Mouse (Mus musculus): ENCODE results near the gene Sesn1. TPM values are rescaled to one million over a fixed set of nuclear protein-coding genes. Genes with fewer than 3 reads are reported as not detected.

Sesn1 gene
- polyA plus RNA-seq, 1 experiment from 2014 or later = 49.6 TPM

DNA sequence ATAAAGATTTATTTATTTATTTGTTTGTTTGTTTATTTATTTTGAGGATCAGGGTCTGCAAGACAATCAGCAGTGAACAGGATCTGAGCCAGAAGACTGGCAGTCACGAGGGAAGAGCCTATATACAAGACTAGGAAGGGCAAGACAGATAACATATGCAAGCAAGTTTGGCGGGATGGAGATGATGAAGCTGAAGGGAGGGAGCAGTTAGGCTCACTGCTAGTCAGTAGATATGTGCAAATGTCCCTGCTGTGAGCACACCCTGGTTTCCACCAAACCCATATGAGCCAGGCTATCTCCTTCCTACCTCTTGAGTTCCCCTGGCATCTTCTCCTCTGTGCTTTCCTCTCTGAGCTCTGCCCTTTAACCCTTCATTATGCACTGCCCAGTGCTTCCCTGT, 61.8 kb downstream of the Sesn1 start:
- H3K9me3 ChIP-seq (ENCODE audit: control insufficient read depth, low read length) = no peaks in the 10 kb centered on the region
- peaks cover 3% of the 10 kb centered on the region; the same call in 1 of the 2 replicates for H3K4me1 ChIP-seq (replicated peaks; ENCODE audit: control insufficient read depth, insufficient read depth, low read length)
- no peaks in the 10 kb centered on the region for H3K36me3 ChIP-seq (ENCODE audit: control insufficient read depth, insufficient read depth)
- 67% methylated on average over 2 of the region's 2 CpGs for WGBS
- no peak overlapping the region for H3K9ac ChIP-seq (replicated peaks; ENCODE audit: low read depth, low read length)
- H3K4me3 ChIP-seq (replicated peaks; ENCODE audit: low read length) = no peak overlapping the region
- H3K27ac ChIP-seq (ENCODE audit: low read length) = no peak overlapping the region
- H3K4me2 ChIP-seq (ENCODE audit: low read length) = no peak overlapping the region
- no peak for ATAC-seq
- H3K27me3 ChIP-seq (replicated peaks; ENCODE audit: control insufficient read depth, insufficient read depth, low read length) = no peaks in the 10 kb centered on the region

DNA sequence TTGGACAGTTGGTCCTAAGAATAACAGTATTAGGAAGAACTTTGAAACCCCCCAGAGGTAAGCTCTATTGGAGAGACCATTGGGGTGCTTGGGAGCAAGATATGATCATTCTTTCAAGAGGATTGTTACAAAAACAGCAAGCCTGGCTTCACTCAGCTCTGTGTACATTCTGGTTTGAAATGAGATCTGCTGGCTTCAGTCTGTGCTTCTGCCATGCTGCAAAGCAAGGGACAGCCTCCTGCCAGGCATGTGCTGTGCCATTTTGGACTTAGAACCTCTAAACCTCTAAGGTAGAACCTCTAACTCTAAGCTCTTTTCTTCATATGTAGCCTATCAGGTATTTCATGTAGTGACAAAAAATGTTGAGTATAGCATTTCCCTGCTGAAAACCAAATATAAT, 65.9 kb downstream of the Sesn1 start:
- no peak overlapping the region for H3K9ac ChIP-seq (replicated peaks; ENCODE audit: low read depth, low read length)
- H3K9me3 ChIP-seq (ENCODE audit: control insufficient read depth, low read length) = no peaks in the 10 kb centered on the region
- H3K27me3 ChIP-seq (replicated peaks; ENCODE audit: control insufficient read depth, insufficient read depth, low read length) = no peaks in the 10 kb centered on the region
- H3K27ac ChIP-seq (ENCODE audit: low read length) = no peak overlapping the region
- H3K4me2 ChIP-seq (ENCODE audit: low read length) = no peak overlapping the region
- ATAC-seq = no peak
- H3K4me3 ChIP-seq (replicated peaks; ENCODE audit: low read length) = no peak overlapping the region
- no peaks in the 10 kb centered on the region for H3K36me3 ChIP-seq (ENCODE audit: control insufficient read depth, insufficient read depth)
- peaks cover 5% of the 10 kb centered on the region for H3K4me1 ChIP-seq (replicated peaks; ENCODE audit: control insufficient read depth, insufficient read depth, low read length)

DNA sequence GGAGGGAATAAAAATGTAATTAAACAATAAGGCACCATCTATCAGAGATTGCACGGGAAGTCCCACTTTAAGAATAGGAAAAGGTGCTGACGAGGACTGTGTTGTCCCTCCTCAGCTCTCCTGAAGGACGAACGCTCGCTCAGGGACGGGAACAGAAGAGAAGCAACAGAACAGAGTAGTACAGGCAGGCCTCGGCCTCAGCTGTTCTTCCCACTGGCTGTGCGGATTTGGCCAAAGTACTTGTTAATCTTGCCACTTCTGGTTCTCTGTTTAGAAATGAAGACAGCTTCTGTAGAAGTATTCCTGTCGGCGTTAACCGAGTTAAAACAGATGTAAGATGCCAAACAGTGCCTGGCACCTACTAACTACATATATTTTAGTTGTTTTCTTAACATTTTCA, 68.6 kb downstream of the Sesn1 start:
- Histone ChIP-seq H3K36me3 (ENCODE audit: control insufficient read depth, insufficient read depth) (no peaks in the 10 kb centered on the region), H3K27ac (ENCODE audit: low read length) (no peak overlapping the region), H3K4me3 (replicated peaks; ENCODE audit: low read length) (no peak overlapping the region), H3K4me1 (replicated peaks; ENCODE audit: control insufficient read depth, insufficient read depth, low read length) (peaks cover 8% of the 10 kb centered on the region), H3K4me2 (ENCODE audit: low read length) (no peak overlapping the region), H3K27me3 (replicated peaks; ENCODE audit: control insufficient read depth, insufficient read depth, low read length) (no peaks in the 10 kb centered on the region), H3K9me3 (ENCODE audit: control insufficient read depth, low read length) (no peaks in the 10 kb centered on the region), H3K9ac (replicated peaks; ENCODE audit: low read depth, low read length) (no peak overlapping the region)
- no peak for ATAC-seq
- WGBS = 82% methylated on average over 11 of the region's 11 CpGs

DNA sequence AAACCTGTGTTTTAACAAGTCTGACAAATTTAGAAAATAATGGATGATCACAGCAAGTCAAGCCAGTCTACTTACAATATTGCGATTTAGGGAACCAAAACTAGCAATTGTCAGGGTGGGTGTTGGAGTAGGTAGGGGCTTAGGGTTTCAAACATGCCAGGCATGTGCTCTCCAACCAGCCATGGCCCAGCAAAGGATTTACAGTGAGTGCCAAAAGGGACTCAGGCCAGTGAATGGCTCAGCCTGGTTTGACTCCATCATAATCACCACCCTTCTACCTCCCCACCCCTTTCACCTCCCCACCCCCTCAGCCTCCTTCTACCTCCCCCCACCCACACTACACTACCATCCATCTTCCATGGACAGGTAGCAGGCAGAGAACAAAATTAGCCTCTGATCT, 69.9 kb downstream of the Sesn1 start:
- H3K4me2 ChIP-seq (ENCODE audit: low read length) = no peak overlapping the region
- no peak overlapping the region for H3K27ac ChIP-seq (ENCODE audit: low read length)
- no peak overlapping the region for H3K4me3 ChIP-seq (replicated peaks; ENCODE audit: low read length)
- H3K9me3 ChIP-seq (ENCODE audit: control insufficient read depth, low read length) = no peaks in the 10 kb centered on the region
- ATAC-seq = no peak
- no peaks in the 10 kb centered on the region for H3K27me3 ChIP-seq (replicated peaks; ENCODE audit: control insufficient read depth, insufficient read depth, low read length)
- H3K4me1 ChIP-seq (replicated peaks; ENCODE audit: control insufficient read depth, insufficient read depth, low read length) = peaks cover 8% of the 10 kb centered on the region
- no peaks in the 10 kb centered on the region for H3K36me3 ChIP-seq (ENCODE audit: control insufficient read depth, insufficient read depth)
- WGBS = 75% methylated on average over 1 of the region's 1 CpGs
- no peak overlapping the region for H3K9ac ChIP-seq (replicated peaks; ENCODE audit: low read depth, low read length)

DNA sequence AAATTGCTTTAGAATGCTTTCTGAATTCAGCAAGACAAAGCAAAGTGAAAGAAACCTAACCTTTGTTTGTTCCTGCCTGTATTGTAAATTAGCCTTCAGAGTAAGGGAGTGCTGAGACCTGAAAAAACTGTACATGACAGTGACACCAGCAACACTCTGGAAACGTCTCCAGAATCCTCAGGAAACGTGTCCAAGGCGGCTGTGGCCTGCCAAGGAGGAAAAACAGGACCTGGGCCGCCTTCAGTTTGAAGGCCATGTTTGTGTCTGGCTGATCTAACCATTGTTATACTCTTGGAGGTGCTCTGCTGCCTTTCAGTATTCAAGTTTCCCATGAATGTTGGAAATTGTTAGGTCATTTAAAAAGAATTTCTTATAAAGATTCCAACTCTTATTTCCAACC, 70.5 kb downstream of the Sesn1 start:
- H3K27ac ChIP-seq (ENCODE audit: low read length) = no peak overlapping the region
- no peaks in the 10 kb centered on the region for H3K27me3 ChIP-seq (replicated peaks; ENCODE audit: control insufficient read depth, insufficient read depth, low read length)
- ATAC-seq = no peak
- no peaks in the 10 kb centered on the region for H3K9me3 ChIP-seq (ENCODE audit: control insufficient read depth, low read length)
- H3K4me1 ChIP-seq (replicated peaks; ENCODE audit: control insufficient read depth, insufficient read depth, low read length) = peaks cover 8% of the 10 kb centered on the region
- no peaks in the 10 kb centered on the region for H3K36me3 ChIP-seq (ENCODE audit: control insufficient read depth, insufficient read depth)
- no peak overlapping the region for H3K9ac ChIP-seq (replicated peaks; ENCODE audit: low read depth, low read length)
- H3K4me3 ChIP-seq (replicated peaks; ENCODE audit: low read length) = no peak overlapping the region
- no peak overlapping the region for H3K4me2 ChIP-seq (ENCODE audit: low read length)
- 37% methylated on average over 4 of the region's 4 CpGs for WGBS

DNA sequence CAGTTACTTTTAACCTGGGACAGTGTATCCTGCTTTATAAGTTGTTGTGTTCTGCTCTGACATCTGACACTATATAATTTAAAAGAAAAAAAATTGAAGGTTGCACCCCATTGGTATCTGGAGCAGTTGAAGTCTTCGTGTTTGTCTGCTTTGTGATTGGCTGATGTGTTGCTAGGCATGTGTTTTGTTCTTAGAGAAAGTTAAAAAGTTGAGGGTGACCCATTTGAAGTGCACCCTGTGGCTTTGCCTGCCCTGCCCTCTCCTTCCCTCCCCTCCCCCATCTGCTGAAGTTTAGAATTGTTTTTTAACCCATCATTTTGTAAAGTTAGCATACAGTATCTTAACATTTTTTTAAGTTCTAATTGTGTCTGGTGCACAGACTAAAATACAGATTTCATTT, 71.0 kb downstream of the Sesn1 start:
- no peak for ATAC-seq

DNA sequence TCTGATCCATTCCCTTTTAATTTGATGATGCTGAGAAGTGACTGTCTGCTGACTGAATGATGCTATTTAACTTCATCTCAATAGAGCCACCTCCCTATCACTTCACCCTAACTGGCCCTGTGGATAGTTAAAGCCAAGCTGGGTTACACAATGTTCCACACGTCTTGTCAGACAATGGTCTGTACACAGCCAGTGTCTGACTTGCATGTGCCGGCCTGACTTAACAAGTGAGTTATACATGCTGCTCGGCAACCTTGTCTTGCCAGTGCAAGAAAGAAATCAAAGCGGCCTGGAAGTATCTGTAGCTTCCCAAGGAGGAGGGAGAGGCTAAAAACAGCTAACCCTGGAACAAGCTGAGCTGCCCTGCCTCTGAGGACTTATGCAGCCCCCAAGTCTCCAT, 71.7 kb downstream of the Sesn1 start:
- ATAC-seq = no peak
- H3K4me1 ChIP-seq (replicated peaks; ENCODE audit: control insufficient read depth, insufficient read depth, low read length) = peaks cover 8% of the 10 kb centered on the region
- no peak overlapping the region for H3K4me3 ChIP-seq (replicated peaks; ENCODE audit: low read length)
- 8% methylated on average over 4 of the region's 4 CpGs for WGBS
- H3K27ac ChIP-seq (ENCODE audit: low read length) = no peak overlapping the region
- H3K27me3 ChIP-seq (replicated peaks; ENCODE audit: control insufficient read depth, insufficient read depth, low read length) = no peaks in the 10 kb centered on the region
- H3K4me2 ChIP-seq (ENCODE audit: low read length) = no peak overlapping the region
- no peaks in the 10 kb centered on the region for H3K9me3 ChIP-seq (ENCODE audit: control insufficient read depth, low read length)
- no peaks in the 10 kb centered on the region for H3K36me3 ChIP-seq (ENCODE audit: control insufficient read depth, insufficient read depth)
- H3K9ac ChIP-seq (replicated peaks; ENCODE audit: low read depth, low read length) = no peak overlapping the region

More for the DNA sequence above, 71.0 kb downstream of the Sesn1 start:
- no peak overlapping the region for H3K4me3 ChIP-seq (replicated peaks; ENCODE audit: low read length)
- H3K9ac ChIP-seq (replicated peaks; ENCODE audit: low read depth, low read length) = no peak overlapping the region
- no peaks in the 10 kb centered on the region for H3K27me3 ChIP-seq (replicated peaks; ENCODE audit: control insufficient read depth, insufficient read depth, low read length)
- no peaks in the 10 kb centered on the region for H3K9me3 ChIP-seq (ENCODE audit: control insufficient read depth, low read length)
- H3K4me2 ChIP-seq (ENCODE audit: low read length) = no peak overlapping the region
- H3K27ac ChIP-seq (ENCODE audit: low read length) = no peak overlapping the region
- peaks cover 8% of the 10 kb centered on the region for H3K4me1 ChIP-seq (replicated peaks; ENCODE audit: control insufficient read depth, insufficient read depth, low read length)
- H3K36me3 ChIP-seq (ENCODE audit: control insufficient read depth, insufficient read depth) = no peaks in the 10 kb centered on the region
- 14% methylated on average over 1 of the region's 1 CpGs for WGBS

DNA sequence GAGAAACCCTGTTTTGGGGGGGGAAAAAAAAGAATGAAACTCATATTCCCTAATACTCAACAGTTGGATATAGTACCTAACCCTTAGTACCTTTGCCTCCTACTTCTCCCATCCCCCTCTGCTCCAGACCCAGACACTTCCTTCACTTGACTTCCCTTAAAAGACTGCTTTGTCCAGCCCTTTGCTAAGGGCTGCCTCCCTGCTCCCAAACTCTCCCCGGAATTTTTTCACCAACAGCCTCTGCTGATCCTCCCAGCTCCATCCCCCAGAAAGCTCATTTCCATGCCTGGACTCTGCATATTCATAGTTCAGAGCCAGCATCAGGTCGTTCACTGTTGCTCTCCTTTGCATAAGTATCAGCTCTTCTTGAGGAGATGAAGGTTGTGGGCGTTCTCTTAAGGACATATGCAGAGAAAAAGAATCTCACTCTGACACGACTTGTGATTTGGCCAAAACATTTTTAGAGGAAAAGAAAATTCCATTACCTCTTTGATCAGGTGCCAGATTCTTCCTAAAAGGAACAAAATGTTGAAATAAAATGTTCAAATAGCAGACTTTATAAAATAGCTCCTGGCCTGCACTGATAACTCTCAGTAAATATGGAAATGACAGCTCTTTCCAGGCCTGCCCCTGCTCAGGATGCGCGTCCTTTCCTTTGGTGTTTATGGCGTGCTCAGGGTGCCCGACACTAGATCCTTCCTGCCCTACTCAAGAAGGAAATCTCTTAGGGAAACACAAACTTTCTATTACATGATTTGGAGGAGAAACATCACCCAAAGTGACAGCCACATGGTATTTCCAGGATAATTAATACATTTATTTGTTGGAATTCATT, 74.2 kb downstream of the Sesn1 start:
- 61% methylated on average over 8 of the region's 8 CpGs for WGBS
- no peak for ATAC-seq
- Histone ChIP-seq H3K9me3 (ENCODE audit: control insufficient read depth, low read length) (no peaks in the 10 kb centered on the region), H3K4me3 (replicated peaks; ENCODE audit: low read length) (no peak overlapping the region), H3K9ac (replicated peaks; ENCODE audit: low read depth, low read length) (no peak overlapping the region), H3K27me3 (replicated peaks; ENCODE audit: control insufficient read depth, insufficient read depth, low read length) (no peaks in the 10 kb centered on the region), H3K36me3 (ENCODE audit: control insufficient read depth, insufficient read depth) (no peaks in the 10 kb centered on the region), H3K4me2 (ENCODE audit: low read length) (no peak overlapping the region), H3K27ac (ENCODE audit: low read length) (no peak overlapping the region), H3K4me1 (replicated peaks; ENCODE audit: control insufficient read depth, insufficient read depth, low read length) (peaks cover 12% of the 10 kb centered on the region)

DNA sequence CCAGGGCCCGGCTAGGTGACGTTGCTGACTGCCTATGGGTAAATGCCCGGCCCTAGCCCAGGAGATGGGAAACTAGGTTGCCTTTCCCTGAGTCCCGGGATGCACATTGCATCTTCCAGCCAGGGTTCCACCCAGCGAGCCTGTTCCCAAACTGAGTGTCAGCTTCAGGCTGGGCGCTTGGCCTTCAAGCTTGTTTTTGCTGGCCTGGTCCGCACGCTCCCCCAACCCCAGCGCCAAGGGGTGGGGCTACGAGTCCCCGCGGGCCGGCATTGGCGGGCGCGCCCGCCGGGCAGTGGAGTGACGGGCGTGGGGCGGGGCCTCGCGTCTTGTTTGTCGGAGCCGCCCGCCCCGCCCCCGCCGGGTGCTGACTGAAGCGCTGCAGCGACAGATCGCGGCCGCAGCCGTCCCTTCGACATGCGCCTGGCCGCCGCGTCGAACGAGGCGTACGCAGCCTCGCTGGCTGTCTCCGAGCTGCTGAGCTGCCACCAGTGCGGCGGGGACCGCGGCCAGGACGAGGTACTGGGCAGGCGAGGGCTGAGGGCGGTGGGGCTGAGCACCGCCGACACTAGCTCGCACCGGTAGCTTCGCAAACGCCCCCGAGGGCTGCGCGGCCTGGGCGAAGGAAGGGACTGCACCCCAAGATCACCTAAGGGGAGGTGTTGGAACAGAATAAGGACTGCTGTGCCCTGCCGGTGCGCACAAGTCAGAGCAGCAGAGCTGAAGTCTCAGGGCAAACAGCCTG, 77.5 kb downstream of the Sesn1 start:
- Histone ChIP-seq H3K9ac (replicated peaks; ENCODE audit: low read depth, low read length) (peak overlapping the region; percentile 91), H3K27me3 (replicated peaks; ENCODE audit: control insufficient read depth, insufficient read depth, low read length) (no peaks in the 10 kb centered on the region), H3K4me3 (replicated peaks; ENCODE audit: low read length) (peak overlapping the region; percentile 66), H3K4me2 (ENCODE audit: low read length) (peak overlapping the region; percentile 62), H3K4me1 (replicated peaks; ENCODE audit: control insufficient read depth, insufficient read depth, low read length) (peaks cover 8% of the 10 kb centered on the region), H3K9me3 (ENCODE audit: control insufficient read depth, low read length) (no peaks in the 10 kb centered on the region), H3K36me3 (ENCODE audit: control insufficient read depth, insufficient read depth) (no peaks in the 10 kb centered on the region), H3K27ac (ENCODE audit: low read length) (peak overlapping the region; percentile 93)
- ATAC-seq = peak; percentile 98
- WGBS = under 1% methylated on average over 65 of the region's 65 CpGs

All from forebrain, embryonic 16.5 days (tissue).